Mouse (Mus musculus): ENCODE data around the gene Tnfsf11. TPM values are rescaled to one million over a fixed set of nuclear protein-coding genes. Genes with fewer than 3 reads are reported as not detected.

The Tnfsf11 gene
- total and polyA plus RNA-seq, 3 experiments: 0.13 TPM; not detected in 2

- no peak overlapping the region for H3K4me3 ChIP-seq (replicated peaks in 1 of 3; ENCODE audit: low read depth in 2 of 3, low read length in 2 of 3, poor library complexity in 1 of 3)
- no peak overlapping the region for H3K4me2 ChIP-seq (ENCODE audit: insufficient read depth, low read depth, poor library complexity, severe bottlenecking)
- in situ Hi-C loops (cut with MboI; ENCODE audit: low pct_ligation_motif_present, low pct_unique_long_range_greater_than_20kb, low sequenced_read_pairs): no loop called here
- H3K9ac ChIP-seq (ENCODE audit: insufficient read depth, low read depth): no peak overlapping the region
- H3K9me3 ChIP-seq (replicated peaks; ENCODE audit: low read length): no peaks in the 10 kb centered on the region
- no peaks in the 10 kb centered on the region for H3K4me1 ChIP-seq (ENCODE audit: control insufficient read depth in 1 of 2, insufficient read depth in 2 of 2)
- H3K27me3 ChIP-seq (replicated peaks): no peaks in the 10 kb centered on the region
- dilution Hi-C loops (cut with MboI; ENCODE audit: extremely low pct_ligation_motif_present, extremely low pct_unique_long_range_greater_than_20kb, low sequenced_read_pairs): no loop called here
- no peak for TF ChIP-seq ZKSCAN1 (IDR thresholded peaks at IDR 0.05; ENCODE audit: borderline replicate concordance, low read depth, low read length)
- no peak for TF ChIP-seq CTCF (conservative IDR thresholded peaks at IDR 0.05 in 1 of 2, IDR thresholded peaks at IDR 0.05 in 1 of 2; ENCODE audit: low read depth in 2 of 2, low read length in 2 of 2)
- no peak for TF ChIP-seq CHD2 (IDR thresholded peaks at IDR 0.05; ENCODE audit: low read length)
- no peak for TF ChIP-seq SIN3A (IDR thresholded peaks at IDR 0.05; ENCODE audit: low read length)
- TF ChIP-seq IRF4 (IDR thresholded peaks at IDR 0.05; ENCODE audit: low read depth, low read length): no peak
- no peak for TF ChIP-seq ZMIZ1 (IDR thresholded peaks at IDR 0.05; ENCODE audit: low read depth, low read length)
- TF ChIP-seq CHD1 (IDR thresholded peaks at IDR 0.05; ENCODE audit: low read depth, low read length): no peak
- no peak for TF ChIP-seq MEF2A (IDR thresholded peaks at IDR 0.05; ENCODE audit: borderline replicate concordance, low read depth, low read length)
- no peak for TF ChIP-seq E2F4 (IDR thresholded peaks at IDR 0.05; ENCODE audit: insufficient replicate concordance, low read depth, low read length)
- no peak for TF ChIP-seq EP300 (IDR thresholded peaks at IDR 0.05; ENCODE audit: low read length)
- TF ChIP-seq TCF12 (IDR thresholded peaks at IDR 0.05; ENCODE audit: low read depth, low read length): no peak
- no peak for DNase-seq (ENCODE audit: extremely low read depth)
- H3K79me2 ChIP-seq (replicated peaks; ENCODE audit: control insufficient read depth, extremely low read depth, insufficient read depth, poor library complexity, severe bottlenecking): no peaks in the 10 kb centered on the region
- H3K27ac ChIP-seq (ENCODE audit: insufficient read depth, low read depth): no peak overlapping the region
- H3K36me3 ChIP-seq (replicated peaks in 1 of 2; ENCODE audit: control insufficient read depth in 1 of 2, insufficient read depth in 1 of 2, low read length in 1 of 2): no peaks in the 10 kb centered on the region
Observed at GRCm38 (mm10) chr14:78236144-78236543, 71.7 kb downstream of the Tnfsf11 start.

GRCm38 (mm10) chr14:78235296-78235695 is 72.5 kb downstream of the Tnfsf11 start:
- H3K4me3 ChIP-seq (replicated peaks in 1 of 3; ENCODE audit: low read depth in 2 of 3, low read length in 2 of 3, poor library complexity in 1 of 3): no peak overlapping the region
- TF ChIP-seq USF1 (IDR thresholded peaks at IDR 0.05; ENCODE audit: low read depth, low read length) (no peak), SMC3 (IDR thresholded peaks at IDR 0.05; ENCODE audit: low read depth, low read length) (no peak), USF2 (conservative IDR thresholded peaks at IDR 0.05; ENCODE audit: low read depth, low read length) (no peak), MAZ (IDR thresholded peaks at IDR 0.05; ENCODE audit: low read depth, low read length) (no peak), TCF12 (IDR thresholded peaks at IDR 0.05; ENCODE audit: low read depth, low read length) (no peak)
- H3K9me3 ChIP-seq (replicated peaks; ENCODE audit: low read length): no peaks in the 10 kb centered on the region
- H3K4me2 ChIP-seq (ENCODE audit: insufficient read depth, low read depth, poor library complexity, severe bottlenecking): no peak overlapping the region
- no peak overlapping the region for H3K27ac ChIP-seq (ENCODE audit: insufficient read depth, low read depth)
- in situ Hi-C loops (cut with MboI; ENCODE audit: low pct_ligation_motif_present, low pct_unique_long_range_greater_than_20kb, low sequenced_read_pairs): no loop called here
- H3K4me1 ChIP-seq (ENCODE audit: control insufficient read depth in 1 of 2, insufficient read depth in 2 of 2): no peaks in the 10 kb centered on the region
- no peaks in the 10 kb centered on the region for H3K36me3 ChIP-seq (replicated peaks in 1 of 2; ENCODE audit: control insufficient read depth in 1 of 2, insufficient read depth in 1 of 2, low read length in 1 of 2)
- no peak for DNase-seq (ENCODE audit: extremely low read depth)
- no peak overlapping the region for H3K9ac ChIP-seq (ENCODE audit: insufficient read depth, low read depth)
- H3K27me3 ChIP-seq (replicated peaks): no peaks in the 10 kb centered on the region
- dilution Hi-C loops (cut with MboI; ENCODE audit: extremely low pct_ligation_motif_present, extremely low pct_unique_long_range_greater_than_20kb, low sequenced_read_pairs): no loop called here
- H3K79me2 ChIP-seq (replicated peaks; ENCODE audit: control insufficient read depth, extremely low read depth, insufficient read depth, poor library complexity, severe bottlenecking): no peaks in the 10 kb centered on the region

- DNase-seq (ENCODE audit: extremely low read depth): no peak
- Histone ChIP-seq H3K36me3 (replicated peaks in 1 of 2; ENCODE audit: control insufficient read depth in 1 of 2, insufficient read depth in 1 of 2, low read length in 1 of 2) (no peaks in the 10 kb centered on the region), H3K9ac (ENCODE audit: insufficient read depth, low read depth) (no peak overlapping the region), H3K27me3 (replicated peaks) (no peaks in the 10 kb centered on the region), H3K27ac (ENCODE audit: insufficient read depth, low read depth) (no peak overlapping the region), H3K4me2 (ENCODE audit: insufficient read depth, low read depth, poor library complexity, severe bottlenecking) (no peak overlapping the region), H3K4me1 (ENCODE audit: control insufficient read depth in 1 of 2, insufficient read depth in 2 of 2) (no peaks in the 10 kb centered on the region), H3K79me2 (replicated peaks; ENCODE audit: control insufficient read depth, extremely low read depth, insufficient read depth, poor library complexity, severe bottlenecking) (no peaks in the 10 kb centered on the region), H3K9me3 (replicated peaks; ENCODE audit: low read length) (no peaks in the 10 kb centered on the region), H3K4me3 (replicated peaks in 1 of 3; ENCODE audit: low read depth in 2 of 3, low read length in 2 of 3, poor library complexity in 1 of 3) (no peak overlapping the region)
- dilution Hi-C loops (cut with MboI; ENCODE audit: extremely low pct_ligation_motif_present, extremely low pct_unique_long_range_greater_than_20kb, low sequenced_read_pairs): no loop called here
- in situ Hi-C loops (cut with MboI; ENCODE audit: low pct_ligation_motif_present, low pct_unique_long_range_greater_than_20kb, low sequenced_read_pairs): no loop called here
- TF ChIP-seq JUN (IDR thresholded peaks at IDR 0.05; ENCODE audit: insufficient read depth, low read depth, low read length): no peak
- no peak for TF ChIP-seq PAX5 (IDR thresholded peaks at IDR 0.05; ENCODE audit: low read length)
- no peak for TF ChIP-seq RCOR1 (conservative IDR thresholded peaks at IDR 0.05; ENCODE audit: low read depth, low read length)
- TF ChIP-seq TBP (conservative IDR thresholded peaks at IDR 0.05; ENCODE audit: low read depth, low read length): no peak
Observed at GRCm38 (mm10) chr14:78229012-78229411, 78.8 kb downstream of the Tnfsf11 start.

Measured in CH12.LX (cell line).